Mouse (Mus musculus) bone marrow, adult 2 months (tissue): Measurements from ENCODE around the gene Tmco4.

ENCODE experiments used
- CTCF ChIP-seq: fragments of 200-500 bp; IDR thresholded peaks from 2 replicates; pipeline ENCODE4 v1.5.1; 2011; ENCODE audit warnings: low read length, control low read depth; ENCODE audit not compliant: control insufficient read depth, insufficient read depth
- POLR2A ChIP-seq: fragments of 200-500 bp; IDR thresholded peaks from 2 replicates; pipeline ENCODE4 v1.6.1; 2011; ENCODE audit warnings: low read depth, mild to moderate bottlenecking, control low read depth, low read length, borderline replicate concordance; ENCODE audit not compliant: control insufficient read depth

- no peak for TF ChIP-seq POLR2A
- no peak for TF ChIP-seq CTCF
Measured at GRCm38 (mm10) chr4:139020385-139020784, 47.7 kb downstream of the Tmco4 start.
